Mouse (Mus musculus) heart, adult 9 months (tissue): ENCODE measurements around the gene Mex3a.

ENCODE experiments used
- DNase-seq, 2 experiments: peaks; one replicate each; pipeline ENCODE4 v3.0.0; 2022; ENCODE audit warnings: low spot score in 2 of 2

Gene Mex3a

GRCm38 (mm10) chr3:88505765-88506164 is 26.4 kb upstream of the Mex3a start:
- no peak for DNase-seq

GRCm38 (mm10) chr3:88509250-88509649 is 22.9 kb upstream of the Mex3a start:
- DNase-seq: no peak

- peak; percentile 94 to 95 for DNase-seq
These were observed 22.3 kb upstream of the Mex3a start, which contains the start of gene Lmna for GRCm38 (mm10) chr3:88509692-88510420. TSS of gene Lmna (minus strand) at chr3:88509956.

- no peak for DNase-seq
These were observed 21.5 kb upstream of the Mex3a start for GRCm38 (mm10) chr3:88510421-88511289.

- DNase-seq: no peak
These were observed 20.6 kb upstream of the Mex3a start for GRCm38 (mm10) chr3:88511559-88511958.

GRCm38 (mm10) chr3:88512141-88512895 is 19.9 kb upstream of the Mex3a start:
- no peak for DNase-seq

- DNase-seq: no peak
These were observed 19.2 kb upstream of the Mex3a start for GRCm38 (mm10) chr3:88512896-88513545.

- DNase-seq: no peak
These were observed 18.6 kb upstream of the Mex3a start for GRCm38 (mm10) chr3:88513546-88514115.

GRCm38 (mm10) chr3:88514231-88515094 is 17.7 kb upstream of the Mex3a start:
- DNase-seq: no peak

GRCm38 (mm10) chr3:88515095-88515386 is 17.2 kb upstream of the Mex3a start:
- no peak for DNase-seq

GRCm38 (mm10) chr3:88516407-88516806 is 15.8 kb upstream of the Mex3a start:
- no peak for DNase-seq

- no peak for DNase-seq
These were observed 13.8 kb upstream of the Mex3a start for GRCm38 (mm10) chr3:88518411-88518810.

- no peak for DNase-seq
These were observed 12.1 kb upstream of the Mex3a start for GRCm38 (mm10) chr3:88520078-88520477.

GRCm38 (mm10) chr3:88521156-88521555 is 11.0 kb upstream of the Mex3a start:
- no peak for DNase-seq

GRCm38 (mm10) chr3:88521803-88522331 is 10.3 kb upstream of the Mex3a start:
- peak; percentile 67 to 70 for DNase-seq

- no peak for DNase-seq
These were observed 9.2 kb upstream of the Mex3a start for GRCm38 (mm10) chr3:88523027-88523426.

- no peak for DNase-seq
These were observed 7.2 kb upstream of the Mex3a start for GRCm38 (mm10) chr3:88525021-88525420.

- DNase-seq: peak; percentile 84 to 86
These were observed 5.8 kb upstream of the Mex3a start for GRCm38 (mm10) chr3:88526157-88527131.

GRCm38 (mm10) chr3:88527565-88527964 is 4.6 kb upstream of the Mex3a start:
- no peak for DNase-seq
